Mouse (Mus musculus): ENCODE measurements at regions not wholly inside any gene's neighbourhood (a gene's known extent, or its start where the extent isn't known, plus 50 kb on each side); places are given as distances from the start of the nearest gene placed in this dataset.

GRCm38 (mm10) chr14:54185265-54185830 lies 68.6 kb downstream of the Dad1 start:
- Histone ChIP-seq H3K27me3 (ENCODE audit: control insufficient read depth, insufficient read depth, low read length, poor library complexity, severe bottlenecking) (no peaks in the 10 kb centered on the region; the same call in 1 of the 2 replicates), H3K4me3 (ENCODE audit: low read depth, low read length) (no peak overlapping the region), H3K27ac (ENCODE audit: insufficient read depth, low read length) (no peak overlapping the region), H3K36me3 (ENCODE audit: control insufficient read depth, insufficient read depth, low read length, poor library complexity, severe bottlenecking) (no peaks in the 10 kb centered on the region), H3K9ac (ENCODE audit: low read depth, poor library complexity, severe bottlenecking) (no peak overlapping the region), H3K9me3 (replicated peaks; ENCODE audit: control insufficient read depth, insufficient read depth, low read length, poor library complexity, severe bottlenecking) (no peaks in the 10 kb centered on the region; the same call in 1 of the 2 replicates), H3K4me1 (ENCODE audit: control insufficient read depth, insufficient read depth, low read length) (no peaks in the 10 kb centered on the region)
- no peak for TF ChIP-seq CTCF (IDR thresholded peaks at IDR 0.05; ENCODE audit: low read depth, low read length)
- no peak for TF ChIP-seq POLR2A (IDR thresholded peaks at IDR 0.05; ENCODE audit: insufficient read depth, low read length)
- no peak for TF ChIP-seq EP300 (IDR thresholded peaks at IDR 0.05; ENCODE audit: insufficient read depth, low read depth, low read length)

GRCm38 (mm10) chr14:54183873-54184272 lies 70.0 kb downstream of the Dad1 start:
- Histone ChIP-seq H3K9ac (ENCODE audit: low read depth, poor library complexity, severe bottlenecking) (no peak overlapping the region), H3K4me3 (ENCODE audit: low read depth, low read length) (no peak overlapping the region), H3K36me3 (ENCODE audit: control insufficient read depth, insufficient read depth, low read length, poor library complexity, severe bottlenecking) (no peaks in the 10 kb centered on the region), H3K9me3 (replicated peaks; ENCODE audit: control insufficient read depth, insufficient read depth, low read length, poor library complexity, severe bottlenecking) (no peaks in the 10 kb centered on the region; the same call in 1 of the 2 replicates), H3K27me3 (ENCODE audit: control insufficient read depth, insufficient read depth, low read length, poor library complexity, severe bottlenecking) (no peaks in the 10 kb centered on the region; the same call in 1 of the 2 replicates), H3K4me1 (ENCODE audit: control insufficient read depth, insufficient read depth, low read length) (no peaks in the 10 kb centered on the region), H3K27ac (ENCODE audit: insufficient read depth, low read length) (no peak overlapping the region)
- TF ChIP-seq EP300 (IDR thresholded peaks at IDR 0.05; ENCODE audit: insufficient read depth, low read depth, low read length) (no peak), POLR2A (IDR thresholded peaks at IDR 0.05; ENCODE audit: insufficient read depth, low read length) (no peak), CTCF (IDR thresholded peaks at IDR 0.05; ENCODE audit: low read depth, low read length) (no peak)

GRCm38 (mm10) chr14:54182838-54183237 lies 71.1 kb downstream of the Dad1 start:
- Histone ChIP-seq H3K27me3 (ENCODE audit: control insufficient read depth, insufficient read depth, low read length, poor library complexity, severe bottlenecking) (no peaks in the 10 kb centered on the region; the same call in 1 of the 2 replicates), H3K36me3 (ENCODE audit: control insufficient read depth, insufficient read depth, low read length, poor library complexity, severe bottlenecking) (no peaks in the 10 kb centered on the region), H3K4me1 (ENCODE audit: control insufficient read depth, insufficient read depth, low read length) (no peaks in the 10 kb centered on the region), H3K4me3 (ENCODE audit: low read depth, low read length) (no peak overlapping the region), H3K9me3 (replicated peaks; ENCODE audit: control insufficient read depth, insufficient read depth, low read length, poor library complexity, severe bottlenecking) (no peaks in the 10 kb centered on the region; the same call in 1 of the 2 replicates), H3K27ac (ENCODE audit: insufficient read depth, low read length) (no peak overlapping the region), H3K9ac (ENCODE audit: low read depth, poor library complexity, severe bottlenecking) (no peak overlapping the region)
- TF ChIP-seq POLR2A (IDR thresholded peaks at IDR 0.05; ENCODE audit: insufficient read depth, low read length) (no peak), EP300 (IDR thresholded peaks at IDR 0.05; ENCODE audit: insufficient read depth, low read depth, low read length) (no peak), CTCF (IDR thresholded peaks at IDR 0.05; ENCODE audit: low read depth, low read length) (no peak)

GRCm38 (mm10) chr14:54181306-54181705 lies 72.6 kb downstream of the Dad1 start:
- no peaks in the 10 kb centered on the region for H3K36me3 ChIP-seq (ENCODE audit: control insufficient read depth, insufficient read depth, low read length, poor library complexity, severe bottlenecking)
- H3K9ac ChIP-seq (ENCODE audit: low read depth, poor library complexity, severe bottlenecking), result no peak overlapping the region
- no peaks in the 10 kb centered on the region; the same call in 1 of the 2 replicates for H3K9me3 ChIP-seq (replicated peaks; ENCODE audit: control insufficient read depth, insufficient read depth, low read length, poor library complexity, severe bottlenecking)
- no peaks in the 10 kb centered on the region for H3K4me1 ChIP-seq (ENCODE audit: control insufficient read depth, insufficient read depth, low read length)
- no peak overlapping the region for H3K27ac ChIP-seq (ENCODE audit: insufficient read depth, low read length)
- TF ChIP-seq POLR2A (IDR thresholded peaks at IDR 0.05; ENCODE audit: insufficient read depth, low read length), result no peak
- no peak for TF ChIP-seq EP300 (IDR thresholded peaks at IDR 0.05; ENCODE audit: insufficient read depth, low read depth, low read length)
- TF ChIP-seq CTCF (IDR thresholded peaks at IDR 0.05; ENCODE audit: low read depth, low read length), result no peak
- H3K27me3 ChIP-seq (ENCODE audit: control insufficient read depth, insufficient read depth, low read length, poor library complexity, severe bottlenecking), result no peaks in the 10 kb centered on the region; the same call in 1 of the 2 replicates
- H3K4me3 ChIP-seq (ENCODE audit: low read depth, low read length), result no peak overlapping the region

- no peak overlapping the region for H3K27ac ChIP-seq (ENCODE audit: insufficient read depth, low read length)
- H3K4me3 ChIP-seq (ENCODE audit: low read depth, low read length), result no peak overlapping the region
- H3K27me3 ChIP-seq (ENCODE audit: control insufficient read depth, insufficient read depth, low read length, poor library complexity, severe bottlenecking), result no peaks in the 10 kb centered on the region; the same call in 1 of the 2 replicates
- TF ChIP-seq CTCF (IDR thresholded peaks at IDR 0.05; ENCODE audit: low read depth, low read length), result no peak
- no peak for TF ChIP-seq POLR2A (IDR thresholded peaks at IDR 0.05; ENCODE audit: insufficient read depth, low read length)
- TF ChIP-seq EP300 (IDR thresholded peaks at IDR 0.05; ENCODE audit: insufficient read depth, low read depth, low read length), result no peak
- H3K9ac ChIP-seq (ENCODE audit: low read depth, poor library complexity, severe bottlenecking), result no peak overlapping the region
- H3K36me3 ChIP-seq (ENCODE audit: control insufficient read depth, insufficient read depth, low read length, poor library complexity, severe bottlenecking), result no peaks in the 10 kb centered on the region
- H3K9me3 ChIP-seq (replicated peaks; ENCODE audit: control insufficient read depth, insufficient read depth, low read length, poor library complexity, severe bottlenecking), result no peaks in the 10 kb centered on the region; the same call in 1 of the 2 replicates
- H3K4me1 ChIP-seq (ENCODE audit: control insufficient read depth, insufficient read depth, low read length), result no peaks in the 10 kb centered on the region
Measured at GRCm38 (mm10) chr14:54180754-54181153, 73.2 kb downstream of the Dad1 start.

- H3K27ac ChIP-seq (ENCODE audit: insufficient read depth, low read length), result no peak overlapping the region
- H3K36me3 ChIP-seq (ENCODE audit: control insufficient read depth, insufficient read depth, low read length, poor library complexity, severe bottlenecking), result no peaks in the 10 kb centered on the region
- no peaks in the 10 kb centered on the region; the same call in 1 of the 2 replicates for H3K9me3 ChIP-seq (replicated peaks; ENCODE audit: control insufficient read depth, insufficient read depth, low read length, poor library complexity, severe bottlenecking)
- H3K9ac ChIP-seq (ENCODE audit: low read depth, poor library complexity, severe bottlenecking), result no peak overlapping the region
- no peak for TF ChIP-seq EP300 (IDR thresholded peaks at IDR 0.05; ENCODE audit: insufficient read depth, low read depth, low read length)
- TF ChIP-seq POLR2A (IDR thresholded peaks at IDR 0.05; ENCODE audit: insufficient read depth, low read length), result no peak
- TF ChIP-seq CTCF (IDR thresholded peaks at IDR 0.05; ENCODE audit: low read depth, low read length), result no peak
- no peaks in the 10 kb centered on the region for H3K4me1 ChIP-seq (ENCODE audit: control insufficient read depth, insufficient read depth, low read length)
- H3K4me3 ChIP-seq (ENCODE audit: low read depth, low read length), result no peak overlapping the region
- no peaks in the 10 kb centered on the region; the same call in 1 of the 2 replicates for H3K27me3 ChIP-seq (ENCODE audit: control insufficient read depth, insufficient read depth, low read length, poor library complexity, severe bottlenecking)
Measured at GRCm38 (mm10) chr14:54180271-54180670, 73.6 kb downstream of the Dad1 start.
